Mouse (Mus musculus) bone marrow macrophage, adult 2 months (primary cell): ENCODE results near the gene Armc10.

ENCODE experiments used
- CTCF ChIP-seq: IDR thresholded peaks from 2 replicates; pipeline ENCODE4 v1.5.1; 2012; ENCODE audit warnings: low read depth, mild to moderate bottlenecking, low read length, moderate library complexity
- POLR2A ChIP-seq: IDR thresholded peaks from 2 replicates; pipeline ENCODE4 v1.6.1; 2012; ENCODE audit warnings: mild to moderate bottlenecking, low read depth, low read length, borderline replicate concordance

DNA sequence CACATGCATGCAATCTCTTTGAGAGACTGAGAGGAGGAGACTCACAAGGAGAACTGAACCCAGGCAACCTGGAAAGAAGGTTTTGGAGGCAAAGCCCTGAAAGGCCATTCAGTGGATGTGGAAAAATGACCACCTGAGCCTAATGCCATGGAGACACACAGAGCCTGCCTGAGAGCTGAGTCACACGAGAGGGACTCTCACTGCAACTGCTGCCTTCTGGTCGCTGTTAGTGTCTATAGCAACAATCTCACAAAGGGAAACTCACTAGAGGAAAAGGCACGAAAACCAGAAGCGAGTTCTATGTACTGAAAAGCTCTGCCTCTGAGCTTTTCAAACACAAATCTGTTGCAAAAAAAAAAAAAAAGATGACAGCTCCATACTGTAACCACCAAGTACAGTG is 41.4 kb downstream of the Armc10 start:
- TF ChIP-seq CTCF (no peak), POLR2A (no peak)
